Mouse (Mus musculus) MEL (cell line): ENCODE measurements at regions not wholly inside any gene's neighbourhood (a gene's known extent, or its start where the extent isn't known, plus 50 kb on each side); places are given as distances from the start of the nearest gene placed in this dataset.

Experiments used
- BHLHE40 ChIP-seq: IDR thresholded peaks from 2 replicates; pipeline ENCODE4 v1.6.1; 2012; ENCODE audit warnings: low read depth, mild to moderate bottlenecking, inconsistent platforms, low read length, improper control_type of control experiment, borderline replicate concordance
- CTCF ChIP-seq, 3 experiments: IDR thresholded peaks in 2 of 3; conservative IDR thresholded peaks in 1 of 3; 2 replicates each; pipeline ENCODE4 v1.5.1; 2011 to 2012; ENCODE audit warnings: low read length in 3 of 3, low read depth in 2 of 3, mild to moderate bottlenecking in 2 of 3, improper control_type of control experiment in 1 of 3, inconsistent platforms in 1 of 3, mixed read lengths in 1 of 3, moderate library complexity in 1 of 3; ENCODE audit not compliant: control insufficient read depth in 1 of 3, insufficient read depth in 1 of 3, poor library complexity in 1 of 3, severe bottlenecking in 1 of 3
- E2F4 ChIP-seq: IDR thresholded peaks from 2 replicates; pipeline ENCODE4 v1.6.1; 2011; ENCODE audit warnings: low read depth, low read length, improper control_type of control experiment, borderline replicate concordance
- EP300 ChIP-seq, 2 experiments: IDR thresholded peaks; 2 replicates each; pipeline ENCODE4 v1.6.1; 2011; ENCODE audit warnings: improper control_type of control experiment in 2 of 2, low read length in 2 of 2, low read depth in 1 of 2, mild to moderate bottlenecking in 1 of 2
- GATA1 ChIP-seq: IDR thresholded peaks from 2 replicates; pipeline ENCODE4 v1.6.1; 2011; ENCODE audit warnings: low read depth, low read length, improper control_type of control experiment
- HCFC1 ChIP-seq: IDR thresholded peaks from 2 replicates; pipeline ENCODE4 v1.6.1; 2012; ENCODE audit warnings: low read depth, mild to moderate bottlenecking, inconsistent platforms, low read length, improper control_type of control experiment, moderate library complexity
- MAFK ChIP-seq: IDR thresholded peaks from 2 replicates; pipeline ENCODE4 v1.6.1; 2011; ENCODE audit warnings: low read depth, mild to moderate bottlenecking, low read length, improper control_type of control experiment, borderline replicate concordance
- NRF1 ChIP-seq: IDR thresholded peaks from 2 replicates; pipeline ENCODE4 v1.6.1; 2014; ENCODE audit warnings: low read depth, mild to moderate bottlenecking, inconsistent platforms, low read length, improper control_type of control experiment, moderate library complexity; ENCODE audit not compliant: poor library complexity, insufficient read depth, severe bottlenecking
- POLR2A ChIP-seq, 2 experiments: IDR thresholded peaks; 2 replicates each; pipeline ENCODE4 v1.6.1; 2011 to 2012; ENCODE audit warnings: low read length in 2 of 2, mild to moderate bottlenecking in 2 of 2, control low read depth in 1 of 2, improper control_type of control experiment in 1 of 2, low read depth in 1 of 2, moderate library complexity in 1 of 2; ENCODE audit not compliant: control insufficient read depth in 1 of 2, insufficient read depth in 1 of 2, poor library complexity in 1 of 2
- RCOR1 ChIP-seq: IDR thresholded peaks from 2 replicates; pipeline ENCODE4 v1.6.1; 2012; ENCODE audit warnings: low read depth, mild to moderate bottlenecking, inconsistent platforms, low read length, improper control_type of control experiment
- SIN3A ChIP-seq: IDR thresholded peaks from 2 replicates; pipeline ENCODE4 v1.6.1; 2012; ENCODE audit warnings: low read length, improper control_type of control experiment, inconsistent platforms
- TAL1 ChIP-seq: IDR thresholded peaks from 2 replicates; pipeline ENCODE4 v1.6.1; 2012; ENCODE audit warnings: mild to moderate bottlenecking, inconsistent platforms, low read length, moderate library complexity, mixed read lengths
- USF1 ChIP-seq: IDR thresholded peaks from 2 replicates; pipeline ENCODE4 v1.6.1; 2014; ENCODE audit warnings: low read depth, mild to moderate bottlenecking, inconsistent platforms, low read length, improper control_type of control experiment, moderate library complexity
- ZC3H11A ChIP-seq: IDR thresholded peaks from 2 replicates; pipeline ENCODE4 v1.6.1; 2012; ENCODE audit warnings: low read depth, mild to moderate bottlenecking, inconsistent platforms, low read length, improper control_type of control experiment

GRCm38 (mm10) chr13:101233843-101234281 is 400.6 kb upstream of the Slc30a5 start:
- no peak for TF ChIP-seq POLR2A (IDR thresholded peaks at IDR 0.05; ENCODE audit: control insufficient read depth in 1 of 2, insufficient read depth in 1 of 2, low read depth in 1 of 2, low read length in 2 of 2, poor library complexity in 1 of 2)
- no peak for TF ChIP-seq NRF1
- no peak for TF ChIP-seq E2F4
- no peak for TF ChIP-seq EP300 (IDR thresholded peaks at IDR 0.05; ENCODE audit: low read depth in 1 of 2, low read length in 2 of 2)
- TF ChIP-seq MAFK = no peak
- no peak for TF ChIP-seq CTCF (IDR thresholded peaks at IDR 0.05 in 2 of 3, conservative IDR thresholded peaks at IDR 0.05 in 1 of 3; ENCODE audit: control insufficient read depth in 1 of 3, insufficient read depth in 1 of 3, low read depth in 2 of 3, low read length in 3 of 3, poor library complexity in 1 of 3, severe bottlenecking in 1 of 3)
- TF ChIP-seq TAL1 = no peak
- TF ChIP-seq SIN3A = no peak
- TF ChIP-seq USF1 = no peak
- no peak for TF ChIP-seq BHLHE40
- no peak for TF ChIP-seq RCOR1
- no peak for TF ChIP-seq HCFC1
- TF ChIP-seq GATA1 = no peak
- TF ChIP-seq ZC3H11A = no peak
